Mouse (Mus musculus) forebrain, embryonic 12.5 days (tissue): ENCODE data around the gene Adat3. TPM values are rescaled to one million over a fixed set of nuclear protein-coding genes. Genes with fewer than 3 reads are reported as not detected.

Experiments used
- ATAC-seq: fragments of 200-750 bp; cut with Nextera tagmentation; 2 replicates; pipeline ENCODE4 v1.8.0; 2017; ENCODE audit warnings: moderate TSS enrichment; ENCODE audit not compliant: low FRiP score
- H3K27ac ChIP-seq: fragments of 300-500 bp; sonication (generic); 2 replicates; pipeline ENCODE4 v1.5.1; 2016; ENCODE audit warnings: mild to moderate bottlenecking
- H3K27me3 ChIP-seq: fragments of 300-500 bp; sonication (generic); 2 replicates; pipeline ENCODE4 v1.6.1; 2016; ENCODE audit warnings: mild to moderate bottlenecking
- H3K36me3 ChIP-seq: fragments of 300-500 bp; sonication (generic); replicated peaks from 2 replicates; pipeline ENCODE4 v1.6.1; 2016; ENCODE audit warnings: mild to moderate bottlenecking
- H3K4me1 ChIP-seq: fragments of 300-500 bp; sonication (generic); 2 replicates; pipeline ENCODE4 v1.6.1; 2016
- H3K4me2 ChIP-seq: fragments of 300-500 bp; sonication (generic); 2 replicates; pipeline ENCODE4 v1.6.1; 2016; ENCODE audit warnings: mild to moderate bottlenecking, moderate library complexity
- H3K4me3 ChIP-seq: fragments of 300-500 bp; sonication (generic); replicated peaks from 2 replicates; pipeline ENCODE4 v1.5.1; 2016; ENCODE audit warnings: mild to moderate bottlenecking
- H3K9ac ChIP-seq: fragments of 300-500 bp; sonication (generic); 2 replicates; pipeline ENCODE4 v1.6.1; 2016; ENCODE audit warnings: mild to moderate bottlenecking
- H3K9me3 ChIP-seq: fragments of 300-500 bp; sonication (generic); 2 replicates; pipeline ENCODE4 v1.6.1; 2016
- WGBS: fragments of 180-500 bp; shearing (Covaris S2); methylation state at CpG from one replicate; pipeline ENCODE4 v1.1.7; 2016; 5-methylcytosine and 5-hydroxymethylcytosine counted together
- polyA plus RNA-seq: library from polyadenylated mRNA; unstranded; fragments of >200 nt; fragmentation: Nextera tagmentation; extraction: Ambion mirVana; gene quantifications from 2 replicates; pipeline ENCODE4 v1.2.1, GENCODE M21; 2016

Adat3 gene
- polyA plus RNA-seq = 5.3 and 6.0 TPM in 2 replicates

GRCm38 (mm10) chr10:80602698-80603325 is at the start of gene Adat3, which contains the start of gene Scamp4:
TSS of gene Adat3 (plus strand) at chr10:80602880.
TSS of gene Scamp4 (plus strand) at chr10:80602872.
- H3K4me3 ChIP-seq = peak within 1 kb of the TSS; percentile 73
- H3K27me3 ChIP-seq = no peaks in the 10 kb centered on the region
- H3K9me3 ChIP-seq = no peaks in the 10 kb centered on the region
- H3K4me1 ChIP-seq = peaks cover 23% of the 10 kb centered on the region
- H3K27ac ChIP-seq = peak within 1 kb of the TSS; percentile 86
- H3K36me3 ChIP-seq = peaks cover 18% of the 10 kb centered on the region
- WGBS = under 1% methylated on average over 54 of the region's 54 CpGs
- peak; percentile 97 for ATAC-seq
- H3K4me2 ChIP-seq = peak within 1 kb of the TSS; percentile 95
- H3K9ac ChIP-seq = peak within 1 kb of the TSS; percentile 66

DNA sequence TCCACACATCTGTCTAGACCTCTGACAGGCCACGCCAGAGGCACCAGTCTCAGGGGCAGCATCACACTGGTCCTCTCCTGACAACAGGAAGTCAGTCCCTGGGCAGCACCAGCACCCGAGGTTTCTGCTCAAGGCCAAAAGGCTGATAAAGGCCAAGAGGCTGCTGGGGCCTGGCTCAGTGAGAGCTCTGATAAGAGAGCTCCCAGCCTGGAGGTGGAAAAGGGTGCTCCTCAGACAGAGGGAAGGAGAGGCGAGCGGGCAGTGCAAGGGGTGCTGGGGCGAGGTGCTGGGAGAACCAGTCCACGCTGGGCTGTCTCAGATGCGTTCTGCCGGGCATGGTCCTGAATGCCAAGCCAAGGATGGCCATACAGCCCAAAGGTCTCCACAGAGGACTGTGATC is 49.1 kb upstream of the Adat3 start:
- WGBS = 95% methylated on average over 8 of the region's 8 CpGs
- ATAC-seq = no peak
- no peak overlapping the region for H3K4me3 ChIP-seq
- H3K36me3 ChIP-seq = peaks cover 22% of the 10 kb centered on the region
- H3K27me3 ChIP-seq = no peaks in the 10 kb centered on the region
- H3K4me1 ChIP-seq = peaks cover 14% of the 10 kb centered on the region
- no peak overlapping the region for H3K4me2 ChIP-seq
- no peaks in the 10 kb centered on the region for H3K9me3 ChIP-seq
- no peak overlapping the region for H3K9ac ChIP-seq
- H3K27ac ChIP-seq = no peak overlapping the region

DNA sequence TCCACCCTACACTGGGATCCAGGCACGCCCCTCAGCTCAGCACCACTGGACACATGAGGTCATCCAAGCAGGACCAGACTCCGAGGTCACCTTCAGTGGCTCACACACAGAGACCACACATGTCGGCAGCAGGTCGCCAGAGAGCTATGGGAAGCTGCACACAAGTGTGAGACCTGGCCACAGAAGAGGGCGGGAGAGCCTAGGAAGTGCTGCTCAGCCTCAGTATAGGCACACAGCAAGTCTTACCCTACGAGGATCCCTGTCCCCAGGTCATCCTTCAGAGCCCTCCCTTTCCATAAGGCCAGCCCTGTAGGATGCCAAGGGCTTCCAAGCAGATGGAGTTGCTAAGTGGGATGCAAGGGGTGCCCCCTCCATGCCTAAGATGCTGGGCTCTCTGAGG is 48.7 kb upstream of the Adat3 start:
- WGBS = 95% methylated on average over 6 of the region's 6 CpGs
- Histone ChIP-seq H3K4me3 (no peak overlapping the region), H3K27ac (no peak overlapping the region), H3K4me1 (peaks cover 14% of the 10 kb centered on the region), H3K9me3 (no peaks in the 10 kb centered on the region), H3K4me2 (no peak overlapping the region), H3K36me3 (peaks cover 19% of the 10 kb centered on the region), H3K27me3 (no peaks in the 10 kb centered on the region), H3K9ac (no peak overlapping the region)
- ATAC-seq = no peak

- no peak overlapping the region for H3K4me3 ChIP-seq
- 27% methylated on average over 5 of the region's 5 CpGs for WGBS
These were observed 45.2 kb upstream of the Adat3 start for GRCm38 (mm10) chr10:80557346-80557965.

DNA sequence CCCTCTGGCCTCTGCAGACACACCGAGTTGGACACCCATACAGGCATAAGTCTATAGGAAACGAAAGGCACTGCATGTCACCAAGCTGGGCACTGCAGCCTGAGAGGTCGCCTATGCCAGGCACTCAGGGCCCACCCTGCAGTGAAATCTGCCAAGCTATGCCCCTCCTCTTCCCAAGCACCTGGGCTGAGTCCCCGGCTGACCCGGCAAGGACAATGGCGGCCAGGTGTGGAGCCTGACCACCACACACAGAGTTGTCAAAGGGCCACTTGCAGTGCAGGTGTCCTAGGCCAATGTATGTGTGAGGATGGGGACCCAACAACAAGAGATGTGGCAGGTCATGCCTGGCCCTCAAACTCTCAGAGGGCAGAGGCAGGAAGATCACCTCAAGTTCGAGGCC is 43.2 kb upstream of the Adat3 start:
- Histone ChIP-seq H3K9me3 (no peaks in the 10 kb centered on the region), H3K4me2 (no peak overlapping the region), H3K27ac (no peak overlapping the region), H3K4me1 (peaks cover 41% of the 10 kb centered on the region), H3K27me3 (no peaks in the 10 kb centered on the region), H3K36me3 (no peaks in the 10 kb centered on the region), H3K9ac (no peak overlapping the region), H3K4me3 (no peak overlapping the region; the same call in 1 of the 2 replicates)
- 91% methylated on average over 7 of the region's 7 CpGs for WGBS
- no peak for ATAC-seq

More at GRCm38 (mm10) chr10:80557346-80557965, 45.2 kb upstream of the Adat3 start:
- no peak overlapping the region for H3K27ac ChIP-seq
- no peak overlapping the region for H3K4me2 ChIP-seq
- H3K27me3 ChIP-seq = no peaks in the 10 kb centered on the region
- no peak for ATAC-seq
- H3K9ac ChIP-seq = peak overlapping the region; percentile 21; the same call in 1 of the 2 replicates
- H3K4me1 ChIP-seq = peaks cover 39% of the 10 kb centered on the region
- H3K9me3 ChIP-seq = no peaks in the 10 kb centered on the region
- no peaks in the 10 kb centered on the region for H3K36me3 ChIP-seq

DNA sequence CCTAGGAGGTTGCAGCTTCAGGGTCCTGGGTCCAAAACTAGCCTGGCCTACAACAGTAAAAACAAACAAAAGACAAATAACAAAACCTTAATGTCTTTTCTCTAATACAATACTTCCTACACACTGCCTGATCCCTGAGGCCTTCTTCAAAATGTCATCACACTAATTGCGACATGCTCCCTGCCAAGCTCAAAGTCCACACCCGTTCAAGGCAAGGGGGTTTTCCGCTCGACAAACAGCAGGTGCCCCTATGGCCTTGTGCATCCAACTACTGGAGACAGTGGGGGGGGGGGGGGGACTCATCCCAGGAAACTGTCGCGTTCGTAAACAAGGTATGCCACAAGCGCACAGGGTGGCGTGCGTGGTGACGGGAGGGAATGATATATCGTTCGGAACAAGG is 42.1 kb upstream of the Adat3 start:
- 3% methylated on average over 13 of the region's 13 CpGs for whole genome bisulfite sequencing
- peak overlapping the region; percentile 95 for H3K4me2 ChIP-seq
- no peaks in the 10 kb centered on the region for H3K27me3 ChIP-seq
- H3K4me3 ChIP-seq = peak overlapping the region; percentile 99
- H3K36me3 ChIP-seq = no peaks in the 10 kb centered on the region
- ATAC-seq = 0 out of 2 replicates have a peak, but pooled peaks have one; percentile 1
- H3K9me3 ChIP-seq = no peaks in the 10 kb centered on the region
- no peak overlapping the region for H3K27ac ChIP-seq
- peaks cover 41% of the 10 kb centered on the region for H3K4me1 ChIP-seq
- peak overlapping the region; percentile 91 for H3K9ac ChIP-seq

DNA sequence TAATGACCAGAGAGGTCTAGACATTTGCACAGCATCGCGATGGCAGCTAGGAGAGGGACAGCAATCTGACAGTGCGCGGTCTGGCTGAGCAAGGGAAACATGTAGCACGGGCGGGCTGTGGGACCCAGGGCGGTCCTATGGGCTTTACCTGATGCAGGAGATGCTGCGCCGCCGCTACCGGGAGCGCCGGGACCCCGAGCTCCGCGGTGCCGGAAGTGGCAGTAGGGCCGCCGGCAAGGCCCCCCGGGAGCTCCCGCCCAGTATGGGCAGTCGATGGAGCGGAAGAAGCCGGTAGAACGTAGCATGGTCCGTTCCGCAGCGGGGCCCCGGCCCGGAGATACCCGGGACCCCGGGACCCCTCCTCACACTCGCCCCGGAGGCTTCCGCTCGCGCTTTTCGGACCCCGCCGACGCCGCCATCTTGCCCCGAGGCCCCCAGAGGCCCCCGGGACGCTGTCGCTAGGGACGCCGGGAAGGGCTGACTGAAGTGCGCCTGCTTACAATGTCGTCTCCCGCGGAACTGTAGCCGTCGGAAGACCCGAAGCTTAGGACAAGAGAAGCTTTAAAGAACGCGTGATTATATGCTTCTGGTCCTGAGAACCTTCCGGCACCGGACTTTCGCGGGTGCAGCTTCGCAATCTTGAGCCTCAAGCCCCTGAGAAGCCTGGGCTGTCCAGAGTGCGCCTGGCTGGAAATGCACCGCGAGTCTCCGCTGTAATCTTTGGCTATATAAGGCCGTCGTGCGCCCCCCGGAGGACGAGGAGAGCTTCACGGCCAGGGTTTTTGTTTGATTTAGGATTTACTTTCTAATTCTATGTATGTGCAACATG is 41.4 kb upstream of the Adat3 start, which contains the start of gene Rexo1:
Gene Rexo1 (minus strand): TSS at position 445 of the 829 bp plus-strand sequence.
- no peaks in the 10 kb centered on the region for H3K27me3 ChIP-seq
- H3K4me2 ChIP-seq = peak within 1 kb of the TSS; percentile 95
- peak within 1 kb of the TSS; percentile 91 for H3K9ac ChIP-seq
- peaks cover 43% of the 10 kb centered on the region for H3K4me1 ChIP-seq
- peak within 1 kb of the TSS; percentile 91 for H3K27ac ChIP-seq
- no peaks in the 10 kb centered on the region for H3K9me3 ChIP-seq
- under 1% methylated on average over 72 of the region's 72 CpGs for WGBS
- H3K4me3 ChIP-seq = peak within 1 kb of the TSS; percentile 99
- no peaks in the 10 kb centered on the region for H3K36me3 ChIP-seq
- peak; percentile 82 for ATAC-seq

GRCm38 (mm10) chr10:80566375-80567092 is 36.1 kb upstream of the Adat3 start:
- Histone ChIP-seq H3K4me2 (peak overlapping the region; percentile 35), H3K36me3 (peaks cover 12% of the 10 kb centered on the region), H3K4me1 (peaks cover 42% of the 10 kb centered on the region), H3K27me3 (no peaks in the 10 kb centered on the region), H3K9ac (no peak overlapping the region), H3K4me3 (no peak overlapping the region), H3K9me3 (no peaks in the 10 kb centered on the region), H3K27ac (peak overlapping the region; percentile 80)
- peak; percentile 70 for ATAC-seq
- 16% methylated on average over 17 of the region's 17 CpGs for WGBS

- H3K4me1 ChIP-seq = peaks cover 46% of the 10 kb centered on the region
- H3K4me2 ChIP-seq = no peak overlapping the region
- no peak overlapping the region for H3K9ac ChIP-seq
- 96% methylated on average over 29 of the region's 29 CpGs for WGBS
- H3K4me3 ChIP-seq = no peak overlapping the region
- no peak for ATAC-seq
- H3K27me3 ChIP-seq = no peaks in the 10 kb centered on the region
- H3K27ac ChIP-seq = no peak overlapping the region
- no peaks in the 10 kb centered on the region for H3K9me3 ChIP-seq
- peaks cover 12% of the 10 kb centered on the region for H3K36me3 ChIP-seq
These were observed 33.8 kb upstream of the Adat3 start for GRCm38 (mm10) chr10:80568876-80569275.

GRCm38 (mm10) chr10:80569664-80570066 is 33.0 kb upstream of the Adat3 start:
- Histone ChIP-seq H3K9me3 (no peaks in the 10 kb centered on the region), H3K36me3 (peaks cover 12% of the 10 kb centered on the region), H3K4me3 (no peak overlapping the region), H3K4me2 (no peak overlapping the region), H3K27me3 (no peaks in the 10 kb centered on the region), H3K9ac (no peak overlapping the region), H3K27ac (no peak overlapping the region), H3K4me1 (peaks cover 54% of the 10 kb centered on the region)
- no peak for ATAC-seq
- WGBS = 35% methylated on average over 10 of the region's 10 CpGs

DNA sequence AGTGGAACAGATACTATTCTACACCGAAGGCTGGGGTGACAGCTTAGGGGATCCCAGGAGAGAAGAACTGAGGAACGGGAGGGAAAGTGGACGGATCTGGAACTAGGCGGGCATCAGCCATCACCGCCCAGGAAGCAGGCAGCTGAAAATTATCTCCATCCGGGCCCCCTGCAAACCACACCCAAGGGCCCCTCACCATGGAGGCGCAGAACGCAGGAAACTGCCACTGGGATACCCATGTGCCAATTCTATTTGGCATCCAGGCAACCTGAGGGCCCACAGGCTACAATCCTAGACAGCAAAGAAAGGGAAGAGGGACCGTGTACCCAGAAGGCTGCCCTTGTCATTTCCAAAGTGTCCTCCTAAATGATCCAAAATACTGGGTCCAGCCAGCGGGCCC is 32.3 kb upstream of the Adat3 start:
- H3K4me1 ChIP-seq = peaks cover 61% of the 10 kb centered on the region
- H3K36me3 ChIP-seq = peaks cover 12% of the 10 kb centered on the region
- H3K27me3 ChIP-seq = no peaks in the 10 kb centered on the region
- no peak overlapping the region for H3K4me3 ChIP-seq
- H3K9ac ChIP-seq = peak overlapping the region; percentile 44; the same call in 1 of the 2 replicates
- no peak for ATAC-seq
- no peaks in the 10 kb centered on the region for H3K9me3 ChIP-seq
- peak overlapping the region; percentile 44 for H3K4me2 ChIP-seq
- H3K27ac ChIP-seq = 0 out of 2 replicates have a peak overlapping the region, but pooled peaks have one; percentile 50
- WGBS = 89% methylated on average over 10 of the region's 10 CpGs
